Mouse (Mus musculus) G1E-ER4 (cell line): ENCODE data around the gene Mdm2. TPM values are rescaled to one million over a fixed set of nuclear protein-coding genes. Genes with fewer than 3 reads are reported as not detected.

ENCODE experiments used
- GATA1 ChIP-seq: IDR thresholded peaks from one replicate; pipeline ENCODE4 v1.8.0; 2012; ENCODE audit warnings: low read length, inconsistent platforms
- polyA plus RNA-seq: library from polyadenylated mRNA; stranded (reverse); fragments of >175 nt; gene quantifications from 2 replicates; pipeline ENCODE4 v1.2.3, GENCODE M21; 2012

The Mdm2 gene
- polyA plus RNA-seq, 1 experiment = 28.2 TPM

GRCm38 (mm10) chr10:117695605-117696004 lies 15.0 kb downstream of the Mdm2 start:
- TF ChIP-seq GATA1 = no peak

GRCm38 (mm10) chr10:117695027-117695426 lies 15.5 kb downstream of the Mdm2 start:
- TF ChIP-seq GATA1 = no peak

GRCm38 (mm10) chr10:117694255-117694953 lies 16.2 kb downstream of the Mdm2 start:
- TF ChIP-seq GATA1 = no peak

GRCm38 (mm10) chr10:117692953-117693352 lies 17.6 kb downstream of the Mdm2 start:
- TF ChIP-seq GATA1 = no peak

- no peak for TF ChIP-seq GATA1
Observed at GRCm38 (mm10) chr10:117692173-117692572, 18.4 kb downstream of the Mdm2 start.

GRCm38 (mm10) chr10:117691389-117691968 lies 19.1 kb downstream of the Mdm2 start:
- TF ChIP-seq GATA1 = no peak

- no peak for TF ChIP-seq GATA1
Observed at GRCm38 (mm10) chr10:117690770-117691296, 19.7 kb downstream of the Mdm2 start.

GRCm38 (mm10) chr10:117690101-117690352 lies 20.5 kb downstream of the Mdm2 start:
- TF ChIP-seq GATA1 = no peak

- TF ChIP-seq GATA1 = no peak
Observed at GRCm38 (mm10) chr10:117689297-117690100, 21.1 kb downstream of the Mdm2 start.

- TF ChIP-seq GATA1 = no peak
Observed at GRCm38 (mm10) chr10:117688204-117689151, 22.1 kb downstream of the Mdm2 start.

- no peak for TF ChIP-seq GATA1
Observed at GRCm38 (mm10) chr10:117687577-117687976, 23.0 kb downstream of the Mdm2 start.

GRCm38 (mm10) chr10:117687018-117687417 lies 23.5 kb downstream of the Mdm2 start:
- TF ChIP-seq GATA1 = no peak

GRCm38 (mm10) chr10:117685849-117686591 lies 24.5 kb downstream of the Mdm2 start:
- no peak for TF ChIP-seq GATA1

GRCm38 (mm10) chr10:117685171-117685848 lies 25.2 kb downstream of the Mdm2 start:
- TF ChIP-seq GATA1 = no peak
